In the genomic region with DNA sequence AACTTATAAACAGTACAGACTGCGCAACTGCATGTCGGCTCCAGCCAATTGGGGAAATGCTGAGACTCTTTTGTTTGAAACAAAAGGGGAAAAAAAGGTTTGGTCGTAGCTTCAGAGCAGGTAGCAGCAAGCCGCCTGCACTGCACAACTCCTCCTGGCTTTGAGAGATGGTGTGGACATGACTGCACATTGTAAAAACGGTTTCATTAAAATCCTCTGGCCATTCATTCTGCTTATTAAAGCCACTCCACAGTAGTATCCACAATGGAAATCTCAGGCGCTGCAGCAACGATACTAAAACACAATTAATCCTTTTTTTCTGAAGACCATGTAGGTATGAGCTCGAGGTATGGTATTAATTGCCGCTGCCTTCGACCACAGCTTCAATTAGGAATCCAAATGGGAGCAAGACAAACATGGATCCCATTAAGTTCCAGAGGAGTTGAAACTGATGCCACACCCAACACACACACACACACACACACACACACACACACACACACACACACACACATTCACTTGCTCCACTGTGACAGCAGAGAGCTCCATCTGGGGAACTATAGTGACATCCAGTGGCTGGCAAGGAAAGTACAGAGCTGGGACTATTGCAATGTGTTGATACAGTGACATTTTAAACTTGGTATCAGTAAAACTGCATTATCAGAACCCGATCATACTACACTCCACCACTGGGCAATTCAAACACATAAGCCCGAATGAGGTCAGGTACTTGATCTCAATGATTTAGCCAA, we compare ENCODE assay signal across 8 mouse cellular contexts.
DNase-seq lines count a peak whose midpoint lies in the region; ATAC-seq and TF ChIP-seq lines count a peak whose summit lies in the region.

No protein-coding gene starts in this region.

- no peak for ATAC-seq in Patski
- ATAC-seq in lung, embryonic 16.5 days (ENCODE audit: low read depth), result 0 out of 2 replicates have a peak, but pooled peaks have one; percentile 41

- no peak overlapping the region for H3K27ac ChIP-seq in lung, embryonic 16.5 days (ENCODE audit: low read length)

- H3K4me1 ChIP-seq in lung, embryonic 16.5 days (replicated peaks; ENCODE audit: control insufficient read depth, insufficient read depth, low read length), result no peaks in the 10 kb centered on the region

- CTCF ChIA-PET in Patski (lab: Charles Lee), result interaction anchor here (0.7 to 3.7 kb wide), 8 partner anchors 8 to 383 kb away, joined by 3 to 15 read pairs (median 3); no protein-coding TSS in a partner anchor

- in situ Hi-C loops in Patski (cut with MboI; ENCODE audit: low pct_unique_long_range_greater_than_20kb), result no loop called here

- H3K9ac ChIP-seq in lung, embryonic 16.5 days (ENCODE audit: low read length), result no peak overlapping the region

- POLR2A ChIA-PET in Patski (lab: Charles Lee), result no interaction called here

- peak; percentile 52 for TF ChIP-seq CTCF in Patski (IDR thresholded peaks at IDR 0.05)

- DNase-seq in adrenal gland, postnatal 36 days, result peak; percentile 27 to 44
- DNase-seq in adrenal gland, postnatal 25 days, result no peak
- no peak for DNase-seq in Patski (ENCODE audit: low read depth, low spot score)
- DNase-seq in forelimb bud, embryonic 11.5 days (ENCODE audit: low read depth, low spot score), result peak; percentile 35
- peak; percentile 33 to 39 for DNase-seq in kidney, postnatal 25 days
- DNase-seq in right cerebral cortex, adult 2 months (ENCODE audit: low spot score in 2 of 2), result peak; percentile 63 to 70
- DNase-seq in yolk sac, embryonic 10.5 days (ENCODE audit: low spot score), result no peak

- H3K9me3 ChIP-seq in lung, embryonic 16.5 days (ENCODE audit: control insufficient read depth, low read length), result no peaks in the 10 kb centered on the region

- no peak overlapping the region for H3K4me2 ChIP-seq in lung, embryonic 16.5 days (ENCODE audit: low read depth, low read length)

- 76% methylated on average over 12 of the region's 12 CpGs for WGBS in lung, embryonic 16.5 days

- H3K36me3 ChIP-seq in lung, embryonic 16.5 days (ENCODE audit: control insufficient read depth, insufficient read depth, low read length), result no peaks in the 10 kb centered on the region

- peaks cover 11% of the 10 kb centered on the region for H3K27me3 ChIP-seq in Patski
- H3K27me3 ChIP-seq in lung, embryonic 16.5 days (ENCODE audit: control insufficient read depth, insufficient read depth, low read depth, low read length), result no peaks in the 10 kb centered on the region

- H3K4me3 ChIP-seq in lung, embryonic 16.5 days (ENCODE audit: low read length), result no peak overlapping the region

Comparison
In these comparisons a context has a peak if more than half of its experiments do, and no peak if none do; other contexts are left out.
1. DNase-seq: peak in adrenal gland, postnatal 36 days (2 of 2), forelimb bud, embryonic 11.5 days (single experiment), kidney, postnatal 25 days (2 of 2) and right cerebral cortex, adult 2 months (2 of 2); none in adrenal gland, postnatal 25 days (single experiment), Patski (single experiment) and yolk sac, embryonic 10.5 days (single experiment).